Mouse (Mus musculus): ENCODE measurements at regions not wholly inside any gene's neighbourhood (a gene's known extent, or its start where the extent isn't known, plus 50 kb on each side); places are given as distances from the start of the nearest gene placed in this dataset.

DNA sequence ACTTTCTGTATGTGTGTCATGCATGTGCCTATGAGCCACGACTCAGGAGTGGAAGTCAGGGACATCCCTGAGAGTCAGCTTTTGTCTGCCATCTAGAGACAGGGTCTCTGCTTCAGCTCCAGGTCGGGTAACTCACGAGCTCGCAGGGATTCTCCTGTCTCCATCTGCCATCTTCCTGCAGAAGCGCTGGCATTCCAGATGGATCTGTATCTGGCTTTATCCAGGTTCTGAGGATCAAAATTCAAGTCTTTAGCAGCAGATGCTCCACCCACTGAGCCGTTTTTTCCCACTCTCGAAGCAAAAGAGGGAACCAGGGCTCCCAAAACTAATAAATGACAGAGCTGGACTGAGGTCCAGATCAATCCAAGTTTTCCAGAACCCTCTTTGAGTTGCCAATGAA is 76.4 kb downstream of the E030025P04Rik start:
- peaks cover 30% of the 10 kb centered on the region for H3K27me3 ChIP-seq (ENCODE audit: control insufficient read depth, insufficient read depth, low read length)
- no peak for ATAC-seq (ENCODE audit: insufficient read depth, low read depth)
- WGBS, result 72% methylated on average over 7 of the region's 7 CpGs
- no peaks in the 10 kb centered on the region for H3K9me3 ChIP-seq (replicated peaks; ENCODE audit: control insufficient read depth, low read length)
- no peaks in the 10 kb centered on the region for H3K4me1 ChIP-seq (ENCODE audit: control insufficient read depth, insufficient read depth)
- no peak for TF ChIP-seq CTCF (IDR thresholded peaks at IDR 0.05; ENCODE audit: low read depth)
- no peak for TF ChIP-seq EP300 (IDR thresholded peaks at IDR 0.05; ENCODE audit: low read depth)
- H3K4me2 ChIP-seq (ENCODE audit: low read depth, low read length), result no peak overlapping the region
- H3K4me3 ChIP-seq (ENCODE audit: low read depth, low read length), result no peak overlapping the region
- no peaks in the 10 kb centered on the region for H3K36me3 ChIP-seq (replicated peaks; ENCODE audit: control insufficient read depth, insufficient read depth, low read length)
- H3K9ac ChIP-seq (replicated peaks; ENCODE audit: low read depth, low read length), result no peak overlapping the region
- no peak overlapping the region for H3K27ac ChIP-seq (ENCODE audit: low read depth)
- no peak for DNase-seq (ENCODE audit: low spot score)

DNA sequence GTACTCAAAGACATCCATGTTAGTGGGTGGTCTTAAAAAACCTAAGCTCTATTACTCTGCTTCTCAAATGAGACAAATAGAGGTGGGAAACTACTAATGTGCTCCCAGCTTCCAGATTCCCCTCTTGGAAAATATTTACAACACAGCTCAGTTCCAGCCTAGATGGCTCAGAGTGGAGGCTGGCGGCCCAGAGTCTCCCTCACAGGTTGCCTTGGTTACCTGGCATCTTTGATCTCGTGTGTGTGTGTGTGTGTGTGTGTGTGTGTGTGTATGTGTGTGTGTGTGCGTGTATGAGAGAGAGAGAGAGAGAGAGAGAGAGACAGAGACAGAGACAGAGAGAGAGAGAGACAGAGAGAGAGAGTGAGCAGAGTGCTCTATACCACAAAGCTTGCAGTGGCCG is 82.2 kb downstream of the E030025P04Rik start:
- no peak overlapping the region for H3K4me2 ChIP-seq (ENCODE audit: low read depth, low read length)
- H3K27me3 ChIP-seq (ENCODE audit: control insufficient read depth, insufficient read depth, low read length), result no peaks in the 10 kb centered on the region
- no peaks in the 10 kb centered on the region for H3K36me3 ChIP-seq (replicated peaks; ENCODE audit: control insufficient read depth, insufficient read depth, low read length)
- TF ChIP-seq CTCF (IDR thresholded peaks at IDR 0.05; ENCODE audit: low read depth), result no peak
- no peak for TF ChIP-seq EP300 (IDR thresholded peaks at IDR 0.05; ENCODE audit: low read depth)
- no peak overlapping the region for H3K27ac ChIP-seq (ENCODE audit: low read depth)
- no peaks in the 10 kb centered on the region for H3K9me3 ChIP-seq (replicated peaks; ENCODE audit: control insufficient read depth, low read length)
- H3K4me3 ChIP-seq (ENCODE audit: low read depth, low read length), result no peak overlapping the region
- DNase-seq (ENCODE audit: low spot score) (no peak), ATAC-seq (ENCODE audit: insufficient read depth, low read depth) (no peak)
- 65% methylated on average over 4 of the region's 4 CpGs for WGBS
- no peak overlapping the region for H3K9ac ChIP-seq (replicated peaks; ENCODE audit: low read depth, low read length)
- H3K4me1 ChIP-seq (ENCODE audit: control insufficient read depth, insufficient read depth), result no peaks in the 10 kb centered on the region

DNA sequence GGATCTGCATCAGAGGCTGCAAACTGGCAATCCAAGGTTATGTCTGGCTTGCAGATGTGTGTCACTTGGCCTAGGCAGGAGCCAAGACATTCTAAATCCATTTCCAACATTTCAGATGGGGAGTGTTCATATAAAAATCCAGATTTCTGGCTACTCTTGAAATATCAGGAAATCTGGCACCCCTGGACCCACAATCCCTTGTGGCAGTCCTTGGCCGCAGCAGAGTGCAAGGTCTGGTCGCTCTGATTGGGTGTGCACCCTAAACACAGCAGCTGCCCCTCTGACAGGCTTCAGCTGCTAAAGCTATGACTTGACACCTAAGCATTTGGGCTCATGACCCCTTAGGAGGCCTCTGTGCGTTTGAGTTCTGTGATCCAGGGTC is 83.7 kb downstream of the E030025P04Rik start:
- DNase-seq (ENCODE audit: low spot score) (no peak), ATAC-seq (ENCODE audit: insufficient read depth, low read depth) (no peak)
- H3K27me3 ChIP-seq (ENCODE audit: control insufficient read depth, insufficient read depth, low read length), result no peaks in the 10 kb centered on the region
- TF ChIP-seq CTCF (IDR thresholded peaks at IDR 0.05; ENCODE audit: low read depth), result no peak
- TF ChIP-seq EP300 (IDR thresholded peaks at IDR 0.05; ENCODE audit: low read depth), result no peak
- H3K9me3 ChIP-seq (replicated peaks; ENCODE audit: control insufficient read depth, low read length), result no peaks in the 10 kb centered on the region
- WGBS, result 67% methylated on average over 3 of the region's 3 CpGs
- H3K4me1 ChIP-seq (ENCODE audit: control insufficient read depth, insufficient read depth), result no peaks in the 10 kb centered on the region
- H3K36me3 ChIP-seq (replicated peaks; ENCODE audit: control insufficient read depth, insufficient read depth, low read length), result no peaks in the 10 kb centered on the region
- no peak overlapping the region for H3K4me2 ChIP-seq (ENCODE audit: low read depth, low read length)
- H3K27ac ChIP-seq (ENCODE audit: low read depth), result no peak overlapping the region
- no peak overlapping the region for H3K4me3 ChIP-seq (ENCODE audit: low read depth, low read length)
- H3K9ac ChIP-seq (replicated peaks; ENCODE audit: low read depth, low read length), result no peak overlapping the region

DNA sequence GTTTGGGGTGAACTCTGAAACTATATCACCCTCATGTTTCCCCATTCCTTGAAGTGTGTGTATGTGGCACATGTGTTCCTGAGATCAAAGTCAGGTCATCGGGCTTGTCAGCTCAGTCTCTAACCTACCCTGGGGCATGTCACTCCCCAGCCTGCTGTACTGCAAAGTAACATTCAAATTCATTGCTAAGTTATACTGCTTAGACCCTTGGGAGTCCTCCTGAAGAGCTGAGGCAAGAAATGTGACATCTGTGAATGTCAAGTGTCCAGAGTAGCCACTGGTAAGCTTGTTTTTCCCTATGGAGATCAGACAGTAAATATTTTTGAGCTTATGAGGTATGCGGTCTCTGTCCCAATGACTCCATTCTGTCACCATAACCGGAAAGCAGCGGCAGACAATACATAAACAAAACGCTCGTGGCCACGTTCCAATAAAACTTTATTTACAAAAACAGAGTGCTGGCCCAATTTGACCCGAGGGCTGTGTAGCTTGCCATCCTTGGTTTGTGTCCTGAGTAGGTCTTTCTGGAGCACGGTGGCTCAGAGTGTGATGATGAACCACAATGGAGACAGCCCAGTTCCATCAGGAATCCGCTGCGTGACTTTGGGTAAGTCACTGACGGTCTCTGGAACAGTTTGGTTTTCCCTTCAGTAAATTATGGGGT is 84.2 kb downstream of the E030025P04Rik start:
- no peaks in the 10 kb centered on the region for H3K4me1 ChIP-seq (ENCODE audit: control insufficient read depth, insufficient read depth)
- no peaks in the 10 kb centered on the region for H3K9me3 ChIP-seq (replicated peaks; ENCODE audit: control insufficient read depth, low read length)
- no peaks in the 10 kb centered on the region for H3K27me3 ChIP-seq (ENCODE audit: control insufficient read depth, insufficient read depth, low read length)
- DNase-seq (ENCODE audit: low spot score), result no peak
- TF ChIP-seq EP300 (IDR thresholded peaks at IDR 0.05; ENCODE audit: low read depth) (no peak), CTCF (IDR thresholded peaks at IDR 0.05; ENCODE audit: low read depth) (no peak)
- 83% methylated on average over 12 of the region's 12 CpGs for WGBS
- no peak overlapping the region for H3K4me3 ChIP-seq (ENCODE audit: low read depth, low read length)
- H3K4me2 ChIP-seq (ENCODE audit: low read depth, low read length), result no peak overlapping the region
- H3K9ac ChIP-seq (replicated peaks; ENCODE audit: low read depth, low read length), result no peak overlapping the region
- H3K36me3 ChIP-seq (replicated peaks; ENCODE audit: control insufficient read depth, insufficient read depth, low read length), result no peaks in the 10 kb centered on the region
- no peak for ATAC-seq (ENCODE audit: insufficient read depth, low read depth)
- no peak overlapping the region for H3K27ac ChIP-seq (ENCODE audit: low read depth)

DNA sequence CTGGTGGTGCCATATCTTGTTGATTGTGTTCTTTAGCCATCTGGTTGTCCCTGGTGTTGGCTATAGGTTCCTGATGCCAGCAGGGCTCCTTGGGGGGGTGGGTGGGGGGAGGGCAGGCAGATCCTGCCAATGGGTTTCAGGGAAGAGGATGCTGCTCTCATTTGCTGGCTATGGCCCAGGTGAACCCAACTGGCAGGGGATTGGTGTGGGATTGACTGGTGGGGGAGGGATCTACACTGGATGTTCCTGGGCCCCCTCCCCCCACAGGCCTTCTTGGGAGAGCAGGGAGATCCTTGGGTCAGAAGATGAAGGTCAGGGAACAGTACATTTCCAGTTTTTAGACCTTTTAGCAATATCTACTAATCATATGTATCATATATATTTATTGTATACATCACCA is 86.1 kb downstream of the E030025P04Rik start:
- DNase-seq (ENCODE audit: low spot score), result no peak
- H3K36me3 ChIP-seq (replicated peaks; ENCODE audit: control insufficient read depth, insufficient read depth, low read length), result no peaks in the 10 kb centered on the region
- H3K27ac ChIP-seq (ENCODE audit: low read depth), result no peak overlapping the region
- no peak overlapping the region for H3K4me3 ChIP-seq (ENCODE audit: low read depth, low read length)
- no peaks in the 10 kb centered on the region for H3K4me1 ChIP-seq (ENCODE audit: control insufficient read depth, insufficient read depth)
- H3K27me3 ChIP-seq (ENCODE audit: control insufficient read depth, insufficient read depth, low read length), result no peaks in the 10 kb centered on the region
- TF ChIP-seq CTCF (IDR thresholded peaks at IDR 0.05; ENCODE audit: low read depth), result no peak
- no peak for TF ChIP-seq EP300 (IDR thresholded peaks at IDR 0.05; ENCODE audit: low read depth)
- no peak for ATAC-seq (ENCODE audit: insufficient read depth, low read depth)
- H3K4me2 ChIP-seq (ENCODE audit: low read depth, low read length), result no peak overlapping the region
- no peaks in the 10 kb centered on the region for H3K9me3 ChIP-seq (replicated peaks; ENCODE audit: control insufficient read depth, low read length)
- H3K9ac ChIP-seq (replicated peaks; ENCODE audit: low read depth, low read length), result no peak overlapping the region
